Mouse (Mus musculus): ENCODE data around the gene Tmem198. TPM values are rescaled to one million over a fixed set of nuclear protein-coding genes. Genes with fewer than 3 reads are reported as not detected.

Tmem198 gene
- 0.74 and 0.79 TPM in 2 replicates for polyA plus RNA-seq (2015; fragmentation: Nextera tagmentation; extraction: Ambion mirVana)

DNA sequence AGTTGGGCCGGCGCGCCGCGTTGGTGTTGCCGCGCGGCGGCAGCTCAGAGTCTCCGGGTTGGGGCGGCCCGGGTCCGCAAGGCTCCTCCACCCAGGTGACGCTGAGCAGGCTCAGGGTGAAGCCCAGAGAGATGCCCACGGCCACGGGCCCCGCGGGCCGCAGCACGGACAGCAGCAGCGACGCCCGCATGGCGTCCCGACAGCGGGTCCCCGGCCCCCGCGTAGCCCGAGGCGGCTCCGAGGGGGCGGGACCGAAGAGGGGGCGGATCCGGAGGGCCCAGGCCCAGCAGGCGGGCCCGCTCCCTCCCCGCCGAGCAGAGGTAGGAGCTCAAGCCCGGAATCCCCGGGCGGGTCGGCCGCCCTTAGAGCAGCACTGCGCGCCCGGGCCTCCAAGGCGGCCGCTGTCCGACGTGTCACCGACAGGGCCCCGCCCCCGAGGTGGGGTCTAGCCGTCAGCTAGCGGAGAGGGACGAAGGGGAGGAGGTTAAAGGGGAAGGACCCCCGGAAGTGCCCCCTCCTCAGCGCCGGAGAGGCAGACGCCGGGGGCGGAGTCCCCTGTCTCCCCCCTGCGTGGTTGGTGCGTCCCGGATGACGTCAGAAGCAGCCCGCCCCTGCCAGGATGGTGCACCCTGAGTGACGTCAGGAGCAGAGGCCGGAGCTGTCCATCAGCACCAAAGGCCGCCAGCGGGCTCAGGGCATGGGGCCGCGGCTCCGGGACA is at the start of gene Tmem198, which contains the start of gene Chpf:
TSS of gene Tmem198 (plus strand) at position 617 of the 719 bp plus-strand sequence.
TSS of gene Chpf (minus strand) at position 392 of the 719 bp plus-strand sequence.
- under 1% methylated on average over 72 of the region's 76 CpGs for WGBS
- peak within 1 kb of the TSS; percentile 83 for H3K27ac ChIP-seq
- ATAC-seq (ENCODE audit: insufficient number of reproducible peaks, low FRiP score, low TSS enrichment, low read depth), result peak; percentile 88
- H3K9ac ChIP-seq, result peak within 1 kb of the TSS; percentile 60
- peaks cover 45% of the 10 kb centered on the region for H3K27me3 ChIP-seq
- H3K4me3 ChIP-seq, result peak within 1 kb of the TSS; percentile 86
- no peaks in the 10 kb centered on the region for H3K9me3 ChIP-seq
- H3K36me3 ChIP-seq, result peaks cover 26% of the 10 kb centered on the region
- peaks cover 36% of the 10 kb centered on the region for H3K4me1 ChIP-seq
- peak within 1 kb of the TSS; percentile 81 for H3K4me2 ChIP-seq

DNA sequence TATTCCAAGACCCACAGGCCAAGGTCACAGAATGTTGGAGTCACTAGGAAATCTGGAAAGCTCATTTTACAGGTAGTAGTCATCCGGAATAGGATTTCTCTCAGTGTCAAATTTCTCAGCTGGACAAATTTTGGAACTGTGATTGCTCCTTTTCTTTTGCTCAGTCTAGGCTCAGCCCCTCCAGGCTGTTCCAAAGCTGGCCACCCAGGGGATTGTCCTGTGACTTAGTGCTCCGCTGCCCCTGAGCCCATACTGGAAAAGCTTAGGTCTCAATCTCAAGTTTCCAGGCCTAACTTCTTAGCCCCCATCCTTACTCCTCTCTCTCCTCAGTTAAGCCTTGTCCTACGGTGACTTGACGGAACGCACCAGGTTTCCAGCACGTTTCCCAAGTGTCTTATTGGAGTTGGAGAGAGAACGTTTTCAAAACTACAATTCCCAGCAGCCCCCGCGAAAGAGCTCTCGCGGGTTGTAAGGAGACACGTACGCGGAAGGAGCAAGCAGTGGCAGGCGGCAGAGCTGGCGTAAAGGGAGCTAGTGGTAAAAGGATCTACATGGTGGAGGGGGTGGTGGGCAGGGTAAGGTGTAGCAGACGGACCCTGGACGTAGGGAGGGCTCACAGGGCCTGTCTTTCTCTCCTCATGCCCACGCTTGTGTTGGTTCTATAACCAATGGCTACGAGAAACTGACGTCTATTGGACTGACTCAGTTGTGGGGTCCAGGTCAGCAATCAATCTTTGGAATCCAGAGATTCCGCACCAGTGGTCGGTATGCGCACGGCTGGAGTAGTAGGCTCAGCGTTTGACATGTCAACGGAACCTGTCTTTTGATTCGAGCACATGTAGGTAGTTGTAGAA is 43.6 kb upstream of the Tmem198 start, which contains the start of gene Gmppa:
TSS of gene Gmppa (plus strand) at position 456 of the 854 bp plus-strand sequence.
- peak; percentile 86 for ATAC-seq (ENCODE audit: insufficient number of reproducible peaks, low FRiP score, low TSS enrichment, low read depth)
- WGBS, result 3% methylated on average over 28 of the region's 28 CpGs

DNA sequence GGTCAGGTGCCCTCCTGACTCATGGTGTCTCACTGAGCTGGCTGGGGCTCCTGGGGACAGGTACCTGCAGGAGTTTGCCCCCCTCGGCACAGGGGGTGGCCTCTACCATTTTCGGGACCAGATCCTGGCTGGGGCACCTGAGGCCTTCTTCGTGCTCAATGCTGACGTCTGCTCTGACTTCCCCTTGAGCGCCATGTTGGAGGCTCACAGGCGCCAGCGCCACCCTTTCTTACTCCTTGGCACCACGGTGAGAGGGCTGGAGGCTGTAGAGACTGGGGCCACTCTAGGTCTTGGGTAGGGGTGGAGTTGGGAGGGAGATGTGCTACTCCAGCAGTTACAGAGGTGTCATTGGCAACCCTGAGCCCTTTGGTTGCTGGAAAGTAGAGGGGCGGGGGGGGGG is 40.5 kb upstream of the Tmem198 start:
- H3K9me3 ChIP-seq, result no peaks in the 10 kb centered on the region
- H3K9ac ChIP-seq, result no peak overlapping the region
- H3K4me1 ChIP-seq, result peaks cover 31% of the 10 kb centered on the region
- peaks cover 29% of the 10 kb centered on the region for H3K36me3 ChIP-seq
- no peak overlapping the region for H3K4me3 ChIP-seq
- 78% methylated on average over 8 of the region's 9 CpGs for WGBS
- H3K27ac ChIP-seq, result no peak overlapping the region
- no peak overlapping the region for H3K4me2 ChIP-seq
- peaks cover 3% of the 10 kb centered on the region; the same call in 1 of the 2 replicates for H3K27me3 ChIP-seq
- no peak for ATAC-seq (ENCODE audit: insufficient number of reproducible peaks, low FRiP score, low TSS enrichment, low read depth)

More for the DNA sequence above, 43.6 kb upstream of the Tmem198 start, which contains the start of gene Gmppa:
- H3K9me3 ChIP-seq, result no peaks in the 10 kb centered on the region
- H3K27ac ChIP-seq, result peak within 1 kb of the TSS; percentile 84
- H3K36me3 ChIP-seq, result peaks cover 15% of the 10 kb centered on the region
- H3K9ac ChIP-seq, result peak within 1 kb of the TSS; percentile 62
- H3K4me1 ChIP-seq, result peaks cover 20% of the 10 kb centered on the region
- peaks cover 10% of the 10 kb centered on the region; the same call in 1 of the 2 replicates for H3K27me3 ChIP-seq
- H3K4me2 ChIP-seq, result peak within 1 kb of the TSS; percentile 56
- H3K4me3 ChIP-seq, result peak within 1 kb of the TSS; percentile 64

DNA sequence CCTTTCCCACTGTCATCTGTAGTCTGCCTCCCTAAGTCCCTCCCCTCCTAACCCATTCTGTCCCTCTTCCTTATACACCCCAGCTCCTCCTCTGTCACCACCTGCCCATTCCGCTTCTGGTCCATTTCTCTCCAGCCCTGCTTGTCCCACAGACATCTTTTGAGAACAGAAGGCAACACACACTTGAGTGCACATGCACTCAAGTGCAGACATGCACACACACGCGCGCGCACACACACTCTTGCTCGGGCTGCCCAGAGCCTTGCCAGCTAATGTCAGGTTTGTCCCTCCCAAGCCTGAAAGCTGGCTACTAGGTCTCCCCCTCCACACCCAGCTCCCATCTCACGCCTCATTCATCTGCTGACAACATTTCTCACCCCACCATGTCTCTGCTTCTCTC is 38.7 kb upstream of the Tmem198 start:
- Histone ChIP-seq H3K9me3 (no peaks in the 10 kb centered on the region), H3K4me2 (no peak overlapping the region), H3K27me3 (peaks cover 22% of the 10 kb centered on the region), H3K4me3 (no peak overlapping the region), H3K4me1 (peaks cover 40% of the 10 kb centered on the region), H3K27ac (no peak overlapping the region), H3K9ac (no peak overlapping the region), H3K36me3 (peaks cover 29% of the 10 kb centered on the region)
- no peak for ATAC-seq (ENCODE audit: insufficient number of reproducible peaks, low FRiP score, low TSS enrichment, low read depth)
- WGBS, result 95% methylated on average over 7 of the region's 7 CpGs

DNA sequence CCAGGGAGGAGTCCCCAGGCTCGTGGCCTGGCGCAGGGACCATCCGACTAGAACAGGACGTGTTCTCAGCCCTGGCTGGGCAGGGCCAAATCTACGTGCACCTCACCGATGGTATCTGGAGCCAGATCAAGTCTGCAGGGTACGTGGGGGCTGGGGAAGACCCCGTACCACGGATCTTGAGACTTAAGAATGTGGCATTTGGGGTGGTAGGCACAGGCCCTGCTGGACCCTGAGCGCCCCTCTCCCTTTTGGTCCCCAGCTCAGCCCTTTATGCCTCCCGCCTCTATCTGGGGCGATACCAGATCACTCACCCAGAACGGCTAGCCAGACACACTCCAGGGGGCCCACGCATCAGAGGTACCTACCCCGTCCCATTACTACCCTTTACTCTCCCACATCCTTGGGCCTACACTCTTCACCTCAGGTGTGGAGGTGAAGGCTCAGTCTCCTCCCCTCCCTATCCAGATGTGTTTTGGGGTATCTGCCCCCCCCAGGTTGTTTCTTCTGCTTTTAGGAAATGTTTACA is 37.8 kb upstream of the Tmem198 start:
- no peaks in the 10 kb centered on the region for H3K9me3 ChIP-seq
- H3K27ac ChIP-seq, result no peak overlapping the region
- peaks cover 29% of the 10 kb centered on the region for H3K36me3 ChIP-seq
- peaks cover 45% of the 10 kb centered on the region for H3K4me1 ChIP-seq
- ATAC-seq (ENCODE audit: insufficient number of reproducible peaks, low FRiP score, low TSS enrichment, low read depth), result no peak
- no peak overlapping the region for H3K4me2 ChIP-seq
- H3K9ac ChIP-seq, result no peak overlapping the region
- H3K27me3 ChIP-seq, result peaks cover 31% of the 10 kb centered on the region
- 87% methylated on average over 15 of the region's 15 CpGs for WGBS
- H3K4me3 ChIP-seq, result no peak overlapping the region

DNA sequence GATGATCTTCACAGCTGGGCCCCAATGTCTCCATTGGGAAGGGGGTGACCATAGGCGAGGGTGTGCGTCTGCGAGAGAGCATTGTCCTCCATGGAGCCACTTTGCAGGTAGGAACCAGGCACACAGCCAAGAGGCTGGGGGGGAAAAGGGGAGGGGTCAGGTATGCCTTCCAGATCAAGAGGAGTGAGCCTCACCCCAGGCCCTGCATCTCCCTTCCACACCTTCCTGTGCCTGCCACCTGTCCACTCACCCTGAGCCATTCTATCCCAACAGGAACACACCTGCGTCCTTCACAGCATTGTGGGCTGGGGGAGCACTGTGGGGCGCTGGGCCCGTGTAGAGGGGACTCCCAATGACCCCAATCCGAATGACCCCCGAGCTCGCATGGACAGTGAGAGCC is 37.2 kb upstream of the Tmem198 start:
- H3K4me1 ChIP-seq, result peaks cover 45% of the 10 kb centered on the region
- H3K27me3 ChIP-seq, result peaks cover 37% of the 10 kb centered on the region
- no peak overlapping the region for H3K4me2 ChIP-seq
- no peak overlapping the region for H3K27ac ChIP-seq
- 83% methylated on average over 9 of the region's 9 CpGs for WGBS
- H3K9ac ChIP-seq, result no peak overlapping the region
- no peak for ATAC-seq (ENCODE audit: insufficient number of reproducible peaks, low FRiP score, low TSS enrichment, low read depth)
- no peaks in the 10 kb centered on the region for H3K9me3 ChIP-seq
- no peak overlapping the region for H3K4me3 ChIP-seq
- peaks cover 29% of the 10 kb centered on the region for H3K36me3 ChIP-seq

DNA sequence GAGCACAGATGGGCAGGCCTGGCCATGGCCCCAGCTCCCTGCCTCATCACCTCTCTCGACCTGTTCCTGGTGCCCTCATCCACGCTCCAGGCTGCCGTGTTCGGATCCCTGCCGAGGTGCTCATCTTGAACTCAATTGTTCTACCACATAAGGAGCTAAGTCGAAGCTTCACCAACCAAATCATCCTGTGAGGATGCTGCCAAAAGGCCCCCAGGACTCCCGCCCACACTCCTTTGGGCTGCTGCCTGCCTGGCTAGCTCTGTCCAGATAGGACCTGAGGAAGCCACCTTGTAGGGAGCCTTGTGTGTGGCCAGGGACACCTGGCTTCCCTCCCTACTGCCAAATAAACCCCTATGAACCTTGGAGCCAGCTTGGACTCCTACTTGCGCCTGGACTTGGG is 36.5 kb upstream of the Tmem198 start:
- H3K9ac ChIP-seq, result no peak overlapping the region
- WGBS, result 70% methylated on average over 8 of the region's 8 CpGs
- peaks cover 48% of the 10 kb centered on the region for H3K4me1 ChIP-seq

DNA sequence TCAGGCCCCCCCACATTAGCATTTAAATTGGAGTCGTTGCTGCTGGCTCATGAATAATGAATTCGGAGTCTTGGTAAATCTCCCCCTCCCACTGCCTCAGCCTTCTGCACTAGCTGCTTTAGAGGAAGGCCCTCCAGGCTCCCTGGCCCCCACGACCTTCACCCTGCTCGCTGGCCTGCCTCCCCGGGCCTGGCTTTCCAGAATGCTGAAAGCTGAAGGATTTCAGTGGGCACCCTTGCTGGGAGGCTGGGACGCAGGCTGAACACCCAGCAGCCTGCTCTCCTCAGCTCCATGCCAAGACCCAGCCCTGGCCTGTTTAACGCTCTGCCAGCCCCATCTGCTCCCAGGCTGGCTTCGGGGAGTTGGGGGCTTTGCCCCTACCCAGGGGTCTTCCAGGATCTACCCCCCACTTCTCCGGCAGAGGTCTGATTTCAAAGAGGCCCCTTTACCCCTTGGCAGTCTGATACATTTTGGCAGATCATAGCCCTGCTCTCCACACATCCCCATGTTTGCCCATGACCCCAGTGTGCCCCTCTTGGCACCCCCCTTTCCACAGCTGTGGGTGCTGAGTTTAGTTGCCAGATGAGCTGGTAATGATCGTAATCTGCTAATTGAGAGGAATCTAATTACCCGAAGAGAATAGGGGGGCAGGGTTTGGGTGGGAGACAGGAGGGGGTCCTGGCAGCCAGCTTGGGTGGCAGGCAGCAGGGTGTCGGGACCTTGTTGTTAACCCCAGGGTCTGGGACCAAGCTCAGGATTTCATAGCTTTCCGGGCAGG is 35.9 kb upstream of the Tmem198 start:
- Histone ChIP-seq H3K4me3 (no peak overlapping the region), H3K4me1 (peaks cover 54% of the 10 kb centered on the region), H3K9ac (no peak overlapping the region), H3K27me3 (peaks cover 49% of the 10 kb centered on the region), H3K36me3 (peaks cover 29% of the 10 kb centered on the region), H3K4me2 (no peak overlapping the region), H3K9me3 (no peaks in the 10 kb centered on the region), H3K27ac (no peak overlapping the region)
- no peak for ATAC-seq (ENCODE audit: insufficient number of reproducible peaks, low FRiP score, low TSS enrichment, low read depth)
- 29% methylated on average over 13 of the region's 13 CpGs for WGBS

More for the DNA sequence above, 36.5 kb upstream of the Tmem198 start:
- Histone ChIP-seq H3K27ac (no peak overlapping the region), H3K9me3 (no peaks in the 10 kb centered on the region), H3K36me3 (peaks cover 29% of the 10 kb centered on the region), H3K27me3 (peaks cover 43% of the 10 kb centered on the region), H3K4me2 (no peak overlapping the region), H3K4me3 (no peak overlapping the region)
- no peak for ATAC-seq (ENCODE audit: insufficient number of reproducible peaks, low FRiP score, low TSS enrichment, low read depth)

DNA sequence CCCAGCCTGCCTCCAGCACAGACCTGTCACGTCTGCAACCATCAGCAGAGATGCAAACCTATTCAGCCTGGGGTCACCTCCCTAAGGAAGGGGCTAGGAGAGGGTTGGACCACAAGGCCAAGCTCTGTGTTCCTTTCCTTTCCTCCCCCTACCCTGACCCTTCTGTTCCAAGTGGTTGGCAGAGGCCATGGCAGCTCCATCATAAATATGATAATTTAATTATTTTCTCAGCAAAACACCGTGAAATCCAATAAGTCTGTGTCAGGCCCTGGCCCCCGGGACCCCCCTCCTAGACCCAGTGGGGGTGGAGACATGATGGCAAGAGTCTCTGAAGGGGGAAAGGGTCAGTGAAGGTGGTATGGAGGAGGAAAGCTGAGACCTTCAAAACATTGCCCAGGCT is 35.1 kb upstream of the Tmem198 start:
- Histone ChIP-seq H3K9ac (no peak overlapping the region), H3K36me3 (peaks cover 29% of the 10 kb centered on the region), H3K4me3 (no peak overlapping the region), H3K9me3 (no peaks in the 10 kb centered on the region), H3K27ac (no peak overlapping the region), H3K4me1 (peaks cover 60% of the 10 kb centered on the region), H3K4me2 (no peak overlapping the region), H3K27me3 (peaks cover 55% of the 10 kb centered on the region)
- no peak for ATAC-seq (ENCODE audit: insufficient number of reproducible peaks, low FRiP score, low TSS enrichment, low read depth)
- 40% methylated on average over 3 of the region's 3 CpGs for WGBS

DNA sequence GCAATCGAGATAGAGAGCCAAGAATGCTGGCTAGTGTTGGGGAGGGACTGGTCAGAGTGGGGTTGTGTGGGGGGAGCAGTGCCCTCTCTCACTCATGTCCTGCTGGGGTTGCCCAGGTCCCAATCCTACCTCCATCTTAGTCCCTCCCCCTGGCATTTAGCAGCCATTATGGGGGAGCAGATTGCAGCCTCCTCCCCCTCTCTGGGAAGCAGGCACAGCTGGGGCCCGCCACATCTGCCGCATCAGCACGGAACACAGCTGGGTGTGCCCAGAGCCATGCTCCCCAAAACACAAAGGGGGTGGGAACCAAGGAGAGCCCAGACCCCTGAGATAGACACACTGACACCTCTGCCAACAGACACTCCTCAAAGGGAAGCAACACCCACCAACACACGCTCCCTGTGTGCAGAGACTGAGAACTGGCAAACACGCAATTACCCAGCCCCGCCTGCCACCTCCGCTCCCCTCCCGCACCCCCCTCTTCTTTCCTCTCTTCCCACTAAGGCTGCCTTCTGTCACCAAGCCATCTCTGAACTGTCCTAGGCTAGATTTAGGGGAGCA is 34.1 kb upstream of the Tmem198 start:
- ATAC-seq (ENCODE audit: insufficient number of reproducible peaks, low FRiP score, low TSS enrichment, low read depth), result no peak
- Histone ChIP-seq H3K9me3 (no peaks in the 10 kb centered on the region), H3K9ac (no peak overlapping the region), H3K4me3 (no peak overlapping the region), H3K27me3 (peaks cover 66% of the 10 kb centered on the region), H3K27ac (no peak overlapping the region), H3K4me2 (0 out of 2 replicates have a peak overlapping the region, but pooled peaks have one; percentile 5), H3K36me3 (peaks cover 25% of the 10 kb centered on the region), H3K4me1 (peaks cover 70% of the 10 kb centered on the region)
- WGBS, result 9% methylated on average over 7 of the region's 9 CpGs
